Mouse (Mus musculus) liver, adult 2 months (tissue): ENCODE data around the gene Rfwd3.

ENCODE experiments used
- CTCF ChIP-seq: fragments of 200-500 bp; IDR thresholded peaks from 2 replicates; pipeline ENCODE4 v1.5.1; 2011; ENCODE audit warnings: low read depth, low read length, control low read depth
- POLR2A ChIP-seq: fragments of 200-500 bp; IDR thresholded peaks from 2 replicates; pipeline ENCODE4 v1.6.1; 2011; ENCODE audit warnings: low read length, control low read depth; ENCODE audit not compliant: insufficient read depth; ENCODE audit errors: extremely low read depth

- no peak for TF ChIP-seq CTCF
- no peak for TF ChIP-seq POLR2A
Observed at GRCm38 (mm10) chr8:111285603-111286002, 14.4 kb downstream of the Rfwd3 start.
